Mouse (Mus musculus) liver, embryonic 12.5 days (tissue): ENCODE data around the gene Lmbr1l. TPM values are rescaled to one million over a fixed set of nuclear protein-coding genes. Genes with fewer than 3 reads are reported as not detected.
A peak's percentile ranks its signal among the peaks of the same experiment; 100 is the strongest.

Source experiments
- ATAC-seq: fragments of 200-750 bp; cut with Nextera tagmentation; 2 replicates; pipeline ENCODE4 v1.8.0; 2017; ENCODE audit warnings: moderate number of reproducible peaks, mild to moderate bottlenecking, moderate library complexity
- H3K27ac ChIP-seq: fragments of 300-500 bp; sonication (generic); 2 replicates; pipeline ENCODE4 v1.5.1; 2016; ENCODE audit warnings: mild to moderate bottlenecking
- H3K27me3 ChIP-seq: fragments of 300-500 bp; sonication (generic); replicated peaks from 2 replicates; pipeline ENCODE4 v1.6.1; 2016; ENCODE audit warnings: mild to moderate bottlenecking, moderate library complexity
- H3K36me3 ChIP-seq: fragments of 300-500 bp; sonication (generic); 2 replicates; pipeline ENCODE4 v1.6.1; 2016; ENCODE audit warnings: mild to moderate bottlenecking, moderate library complexity
- H3K4me1 ChIP-seq: fragments of 300-500 bp; sonication (generic); 2 replicates; pipeline ENCODE4 v1.6.1; 2016
- H3K4me2 ChIP-seq: fragments of 300-500 bp; sonication (generic); 2 replicates; pipeline ENCODE4 v1.6.1; 2016; ENCODE audit warnings: mild to moderate bottlenecking, moderate library complexity
- H3K4me3 ChIP-seq: fragments of 300-500 bp; sonication (generic); 2 replicates; pipeline ENCODE4 v1.5.1; 2016; ENCODE audit warnings: mild to moderate bottlenecking, moderate library complexity
- H3K9ac ChIP-seq: fragments of 300-500 bp; sonication (generic); 2 replicates; pipeline ENCODE4 v1.6.1; 2016; ENCODE audit warnings: mild to moderate bottlenecking, moderate library complexity
- H3K9me3 ChIP-seq: fragments of 300-500 bp; sonication (generic); replicated peaks from 2 replicates; pipeline ENCODE4 v1.6.1; 2016; ENCODE audit warnings: mild to moderate bottlenecking, moderate library complexity
- WGBS: fragments of 180-500 bp; shearing (Covaris S2); methylation state at CpG from one replicate; pipeline ENCODE4 v1.1.7; 2016; ENCODE audit not compliant: insufficient replicate concordance; 5-methylcytosine and 5-hydroxymethylcytosine counted together
- polyA plus RNA-seq: library from polyadenylated mRNA; unstranded; fragments of >200 nt; fragmentation: Nextera tagmentation; extraction: Ambion mirVana; gene quantifications from 2 replicates; pipeline ENCODE4 v1.2.1, GENCODE M21; 2016

Gene Lmbr1l
- polyA plus RNA-seq, 1 experiment from 2014 or later: 4.6 TPM

DNA sequence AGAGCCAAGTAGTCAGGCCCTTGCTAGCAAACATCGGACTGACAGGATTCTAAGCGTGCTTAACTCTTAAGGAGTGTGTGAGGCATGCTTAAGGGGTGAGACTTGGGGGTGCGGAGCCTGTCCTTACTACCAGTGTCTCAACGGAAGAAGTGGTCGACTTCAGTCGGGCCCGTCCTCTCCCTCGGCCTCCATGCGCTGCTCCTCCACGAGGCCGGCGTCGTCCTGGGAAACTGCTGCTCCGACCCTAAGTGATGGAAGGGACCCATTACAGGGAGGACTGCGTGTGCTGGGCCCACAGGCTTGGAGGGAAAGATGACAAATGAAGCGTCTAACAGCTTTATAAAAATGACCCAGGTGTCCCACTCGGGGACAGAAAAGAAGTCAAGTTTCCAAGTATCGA is 57.1 kb downstream of the Lmbr1l start:
- no peaks in the 10 kb centered on the region for H3K27me3 ChIP-seq
- H3K36me3 ChIP-seq: peaks cover 100% of the 10 kb centered on the region
- no peak overlapping the region for H3K4me2 ChIP-seq
- no peak overlapping the region for H3K27ac ChIP-seq
- ATAC-seq: no peak
- WGBS: 91% methylated on average over 18 of the region's 18 CpGs
- H3K4me1 ChIP-seq: 0 out of 2 replicates have a peak, but pooled peaks cover 8% of the 10 kb centered on the region
- H3K9ac ChIP-seq: no peak overlapping the region
- no peaks in the 10 kb centered on the region for H3K9me3 ChIP-seq
- H3K4me3 ChIP-seq: no peak overlapping the region

DNA sequence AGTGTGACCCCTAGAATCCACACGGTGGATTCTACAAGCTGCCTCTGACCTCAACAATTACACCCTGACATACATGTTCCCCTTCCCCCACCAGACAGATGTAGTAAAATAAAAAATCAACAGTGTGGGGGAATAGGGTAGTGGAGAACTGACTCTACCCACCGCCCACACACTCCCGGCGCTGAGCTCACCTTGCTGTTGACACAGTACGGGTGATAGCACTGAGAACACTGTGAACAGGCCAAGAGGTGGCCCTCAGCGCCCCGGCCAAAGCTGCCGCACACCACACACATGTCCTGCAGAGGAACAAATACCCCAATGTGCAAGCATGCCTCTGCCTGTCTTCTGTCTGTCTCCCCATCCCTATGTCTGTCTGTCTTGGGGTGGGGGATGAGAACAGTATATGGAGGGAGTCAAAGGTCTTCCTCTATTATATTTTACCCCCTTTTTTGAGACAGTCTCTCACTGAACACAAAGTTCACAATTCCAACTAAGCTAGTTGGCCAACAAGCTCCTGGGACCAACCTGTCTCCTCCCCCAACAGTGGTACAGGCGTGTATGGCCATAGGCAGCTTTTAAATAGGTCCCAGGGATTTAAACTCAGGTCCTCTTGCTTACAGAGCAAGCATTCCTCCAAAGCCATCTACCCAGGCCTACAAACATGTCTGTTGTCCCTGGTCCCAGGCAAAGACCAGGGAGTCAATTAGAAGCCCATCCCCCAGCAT is 58.5 kb downstream of the Lmbr1l start:
- Histone ChIP-seq H3K27ac (no peak overlapping the region), H3K4me1 (0 out of 2 replicates have a peak, but pooled peaks cover 8% of the 10 kb centered on the region), H3K9me3 (no peaks in the 10 kb centered on the region), H3K4me2 (no peak overlapping the region), H3K4me3 (no peak overlapping the region), H3K27me3 (no peaks in the 10 kb centered on the region), H3K9ac (no peak overlapping the region), H3K36me3 (peaks cover 100% of the 10 kb centered on the region)
- ATAC-seq: 0 out of 2 replicates have a peak, but pooled peaks have one; percentile 33
- 83% methylated on average over 9 of the region's 9 CpGs for WGBS

DNA sequence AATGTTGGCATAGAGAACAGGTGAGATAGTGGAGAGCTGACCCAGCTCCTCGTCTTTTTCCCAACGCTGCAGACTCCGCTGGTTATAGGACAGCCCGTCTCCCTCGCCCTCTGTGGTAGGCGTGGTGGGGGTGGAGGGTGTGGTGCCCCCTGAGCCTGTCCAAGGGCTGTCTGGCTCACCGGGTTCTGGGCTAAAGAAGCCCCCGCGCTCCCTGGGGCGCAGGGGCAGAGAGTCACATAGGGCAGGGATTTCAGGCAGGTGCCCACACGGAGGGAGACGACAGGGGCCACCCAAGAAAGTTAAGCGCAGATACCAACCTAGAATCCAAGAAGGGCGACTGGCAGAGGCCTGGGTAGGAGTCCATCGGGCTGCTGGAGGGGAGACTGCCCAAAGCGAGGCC is 63.8 kb downstream of the Lmbr1l start:
- Histone ChIP-seq H3K36me3 (peaks cover 100% of the 10 kb centered on the region), H3K4me1 (no peaks in the 10 kb centered on the region), H3K9me3 (no peaks in the 10 kb centered on the region), H3K27ac (no peak overlapping the region), H3K27me3 (no peaks in the 10 kb centered on the region), H3K4me3 (no peak overlapping the region), H3K4me2 (no peak overlapping the region), H3K9ac (no peak overlapping the region)
- ATAC-seq: no peak
- WGBS: 88% methylated on average over 16 of the region's 16 CpGs

Other genes starting within 250 kb of the Lmbr1l start
- 0.30 and 0.50 TPM in 2 replicates for gene Rnd1, start 240.8 kb downstream of the Lmbr1l start, polyA plus RNA-seq
- 0.06 TPM in 1 of 2 replicates, not detected in the other for gene Ccdc65, start 210.0 kb downstream of the Lmbr1l start, polyA plus RNA-seq
- gene Fkbp11, start 190.0 kb downstream of the Lmbr1l start, polyA plus RNA-seq: 83.5 and 90.2 TPM in 2 replicates
- gene Arf3, start 155.0 kb downstream of the Lmbr1l start, polyA plus RNA-seq: 22.4 TPM in 2 replicates
- gene Wnt10b, start 140.1 kb downstream of the Lmbr1l start, polyA plus RNA-seq: not detected in 2 replicates
- not detected in 2 replicates for gene Wnt1, start 128.4 kb downstream of the Lmbr1l start, polyA plus RNA-seq
- gene Ddn, start 108.7 kb downstream of the Lmbr1l start, polyA plus RNA-seq: not detected in 2 replicates
- 114 TPM in 2 replicates for gene Prkag1, start 86.7 kb downstream of the Lmbr1l start, polyA plus RNA-seq
- 7.0 TPM in 2 replicates for gene Kmt2d, start 47.0 kb downstream of the Lmbr1l start, polyA plus RNA-seq
- gene Rhebl1, start 23.7 kb downstream of the Lmbr1l start, polyA plus RNA-seq: 4.9 TPM in 2 replicates
- 0.25 and 0.32 TPM in 2 replicates for gene Dhh, start 19.7 kb downstream of the Lmbr1l start, polyA plus RNA-seq
- gene Tuba1b, start 16.3 kb upstream of the Lmbr1l start, polyA plus RNA-seq: 1,333 and 1,388 TPM in 2 replicates
- not detected in 2 replicates for gene Gm49450, start 35.3 kb upstream of the Lmbr1l start, polyA plus RNA-seq
- gene Tuba1a, start 35.5 kb upstream of the Lmbr1l start, polyA plus RNA-seq: 180 and 181 TPM in 2 replicates
- gene Tuba1c, start 111.7 kb upstream of the Lmbr1l start, polyA plus RNA-seq: 242 and 244 TPM in 2 replicates
- gene Prph, start 136.9 kb upstream of the Lmbr1l start, polyA plus RNA-seq: 0.35 and 0.89 TPM in 2 replicates
- 22.1 and 23.6 TPM in 2 replicates for gene Troap, start 156.3 kb upstream of the Lmbr1l start, polyA plus RNA-seq
- gene C1ql4, start 169.6 kb upstream of the Lmbr1l start, polyA plus RNA-seq: 0.13 TPM in 1 of 2 replicates, not detected in the other
- gene Dnajc22, start 174.9 kb upstream of the Lmbr1l start, polyA plus RNA-seq: 14.4 and 16.9 TPM in 2 replicates
- gene Spats2, start 207.7 kb upstream of the Lmbr1l start, polyA plus RNA-seq: 23.6 and 23.8 TPM in 2 replicates